Mouse (Mus musculus) intestine, embryonic 14.5 days (tissue): ENCODE measurements around the gene Cxcl2. TPM values are rescaled to one million over a fixed set of nuclear protein-coding genes. Genes with fewer than 3 reads are reported as not detected.
A peak's percentile ranks its signal among the peaks of the same experiment; 100 is the strongest.

Source experiments
- ATAC-seq: fragments of 200-750 bp; cut with Nextera tagmentation; replicated peaks from 2 replicates; pipeline ENCODE4 v1.8.0; 2017; ENCODE audit warnings: low read depth, moderate number of reproducible peaks, moderate TSS enrichment, moderate library complexity; ENCODE audit not compliant: low FRiP score, low TSS enrichment
- DNase-seq: peaks from one replicate; pipeline ENCODE4 v3.0.0-alpha.2; 2018; ENCODE audit warnings: low spot score
- H3K27ac ChIP-seq: fragments of 300-500 bp; sonication (generic); 2 replicates; pipeline ENCODE4 v1.5.1; 2014; ENCODE audit warnings: low read depth, mild to moderate bottlenecking, control low read depth
- H3K27me3 ChIP-seq: fragments of 300-500 bp; sonication (generic); replicated peaks from 2 replicates; pipeline ENCODE4 v1.6.1; 2014; ENCODE audit warnings: low read length, control low read depth; ENCODE audit not compliant: control insufficient read depth, insufficient read depth
- H3K36me3 ChIP-seq: fragments of 300-500 bp; sonication (generic); 2 replicates; pipeline ENCODE4 v1.6.1; 2014; ENCODE audit warnings: low read length, control low read depth; ENCODE audit not compliant: control insufficient read depth, insufficient read depth
- H3K4me1 ChIP-seq: fragments of 300-500 bp; sonication (generic); replicated peaks from 2 replicates; pipeline ENCODE4 v1.6.1; 2014; ENCODE audit warnings: low read length, control low read depth, mixed read lengths; ENCODE audit not compliant: control insufficient read depth, insufficient read depth
- H3K4me2 ChIP-seq: fragments of 300-500 bp; sonication (generic); 2 replicates; pipeline ENCODE4 v1.6.1; 2014; ENCODE audit warnings: low read length
- H3K4me3 ChIP-seq: fragments of 300-500 bp; sonication (generic); 2 replicates; pipeline ENCODE4 v1.5.1; 2014; ENCODE audit warnings: low read depth, low read length, control low read depth, mixed read lengths
- H3K9ac ChIP-seq: fragments of 300-500 bp; sonication (generic); 2 replicates; pipeline ENCODE4 v1.6.1; 2014; ENCODE audit warnings: mild to moderate bottlenecking, low read length
- H3K9me3 ChIP-seq: fragments of 300-500 bp; sonication (generic); 2 replicates; pipeline ENCODE4 v1.6.1; 2016; ENCODE audit warnings: low read length, control low read depth; ENCODE audit not compliant: control insufficient read depth
- WGBS: fragments of 180-500 bp; shearing (Covaris S2); extraction: QIAGEN DNeasy Blood & Tissue Kit; methylation state at CpG from one replicate; pipeline ENCODE4 v1.1.7; 2014; 5-methylcytosine and 5-hydroxymethylcytosine counted together
- polyA plus RNA-seq: library from polyadenylated mRNA; unstranded; fragments of >200 nt; fragmentation: Nextera tagmentation; extraction: Ambion mirVana; gene quantifications from 2 replicates; pipeline ENCODE4 v1.2.1, GENCODE M21; 2014

The Cxcl2 gene
- polyA plus RNA-seq, 1 experiment from 2014 or later: not detected

GRCm38 (mm10) chr5:90884628-90885242 is 18.9 kb upstream of the Cxcl2 start:
- Histone ChIP-seq H3K4me3 (no peak overlapping the region), H3K4me2 (no peak overlapping the region), H3K4me1 (no peaks in the 10 kb centered on the region), H3K27me3 (no peaks in the 10 kb centered on the region), H3K27ac (no peak overlapping the region), H3K9ac (no peak overlapping the region), H3K9me3 (no peaks in the 10 kb centered on the region), H3K36me3 (no peaks in the 10 kb centered on the region)
- WGBS: 63% methylated on average over 2 of the region's 2 CpGs
- ATAC-seq (no peak), DNase-seq (no peak)

DNA sequence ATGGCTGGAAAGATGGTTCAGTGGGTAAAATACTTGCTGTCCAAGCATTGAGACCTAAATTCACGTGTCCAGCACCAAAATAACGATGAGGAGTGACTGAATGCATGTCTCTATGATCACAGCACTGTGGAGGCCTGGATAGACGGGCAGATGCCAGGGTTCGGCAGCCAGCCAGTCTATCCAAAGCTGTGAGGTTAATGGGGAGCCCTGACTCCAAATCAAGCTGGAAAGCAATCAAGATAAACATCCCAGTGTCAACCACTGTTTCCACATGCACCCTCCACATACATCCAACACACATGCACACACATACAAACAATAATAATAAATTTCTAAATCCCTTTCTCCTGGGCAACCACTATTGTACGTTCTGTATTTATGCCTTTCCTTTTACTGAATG is 15.0 kb upstream of the Cxcl2 start:
- no peak overlapping the region for H3K27ac ChIP-seq
- whole genome bisulfite sequencing: 80% methylated on average over 5 of the region's 5 CpGs
- H3K36me3 ChIP-seq: no peaks in the 10 kb centered on the region
- H3K4me3 ChIP-seq: no peak overlapping the region
- no peaks in the 10 kb centered on the region for H3K4me1 ChIP-seq
- no peak overlapping the region for H3K4me2 ChIP-seq
- H3K27me3 ChIP-seq: no peaks in the 10 kb centered on the region
- ATAC-seq (no peak), DNase-seq (no peak)
- H3K9ac ChIP-seq: no peak overlapping the region
- H3K9me3 ChIP-seq: no peaks in the 10 kb centered on the region

DNA sequence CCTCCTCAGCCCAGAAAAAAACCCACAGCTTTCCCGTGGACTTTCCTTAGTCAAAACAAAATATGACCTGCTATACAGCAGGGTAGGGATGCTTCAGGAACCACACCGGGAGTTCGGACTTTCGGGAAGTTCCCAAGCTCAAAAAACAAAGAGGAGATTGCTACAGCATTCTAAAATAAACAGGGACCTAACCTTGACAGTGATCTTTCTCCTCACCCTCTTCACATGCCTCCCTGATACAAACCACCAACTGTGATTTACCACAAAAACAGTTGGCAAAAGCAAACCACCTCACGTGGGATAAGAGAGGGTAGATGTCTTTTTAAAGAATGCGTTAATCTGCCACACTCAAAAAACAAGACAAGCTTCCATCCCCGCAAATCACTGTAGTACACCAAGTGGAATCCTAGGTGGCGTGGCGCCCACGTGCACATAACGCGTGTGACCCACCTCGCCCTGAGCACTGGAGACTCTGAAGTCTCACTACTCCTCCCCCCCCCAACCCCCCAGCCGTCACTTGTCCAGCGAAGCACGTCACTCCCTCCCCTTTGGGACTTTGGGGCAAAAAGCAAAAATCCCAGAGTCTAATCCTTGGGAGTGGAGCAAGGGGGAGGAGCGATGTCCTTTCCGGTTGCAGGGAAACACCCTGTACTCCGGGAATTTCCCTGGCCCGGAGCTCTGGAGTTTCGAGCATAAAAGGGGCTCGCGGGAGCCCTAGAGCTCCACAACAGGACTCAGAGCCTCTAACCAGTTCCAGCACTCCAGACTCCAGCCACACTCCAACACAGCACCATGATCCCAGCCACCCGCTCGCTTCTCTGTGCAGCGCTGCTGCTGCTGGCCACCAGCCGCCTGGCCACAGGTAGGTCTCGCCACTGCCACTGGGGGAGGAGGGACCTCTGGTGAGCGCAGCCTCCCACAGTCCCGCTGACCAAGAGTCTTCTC is 12.9 kb upstream of the Cxcl2 start, which contains the start of gene Cxcl1:
TSS of gene Cxcl1 (plus strand) at position 723 of the 945 bp plus-strand sequence.
- Histone ChIP-seq H3K4me3 (peak within 1 kb of the TSS; percentile 41), H3K27ac (no peak within 1 kb of the TSS), H3K4me1 (no peaks in the 10 kb centered on the region), H3K4me2 (peak within 1 kb of the TSS; percentile 66), H3K9me3 (no peaks in the 10 kb centered on the region), H3K27me3 (no peaks in the 10 kb centered on the region), H3K9ac (peak within 1 kb of the TSS; percentile 41; the same call in 1 of the 2 replicates), H3K36me3 (no peaks in the 10 kb centered on the region)
- DNase-seq: peak; percentile 79
- 7% methylated on average over 30 of the region's 30 CpGs for WGBS
- ATAC-seq: peak; percentile 80

DNA sequence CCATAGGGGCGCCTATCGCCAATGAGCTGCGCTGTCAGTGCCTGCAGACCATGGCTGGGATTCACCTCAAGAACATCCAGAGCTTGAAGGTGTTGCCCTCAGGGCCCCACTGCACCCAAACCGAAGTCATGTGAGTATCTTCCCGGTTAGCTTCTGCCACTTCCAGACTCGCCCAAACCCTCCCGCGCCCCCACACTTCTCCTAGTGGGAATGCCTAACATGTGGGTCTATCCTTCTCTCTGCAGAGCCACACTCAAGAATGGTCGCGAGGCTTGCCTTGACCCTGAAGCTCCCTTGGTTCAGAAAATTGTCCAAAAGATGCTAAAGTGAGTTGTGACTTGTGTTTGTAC is 12.2 kb upstream of the Cxcl2 start:
- H3K4me1 ChIP-seq: no peaks in the 10 kb centered on the region
- H3K36me3 ChIP-seq: no peaks in the 10 kb centered on the region
- H3K27me3 ChIP-seq: no peaks in the 10 kb centered on the region
- H3K9me3 ChIP-seq: no peaks in the 10 kb centered on the region
- peak overlapping the region; percentile 41; the same call in 1 of the 2 replicates for H3K9ac ChIP-seq
- no peak for ATAC-seq
- WGBS: 26% methylated on average over 10 of the region's 10 CpGs
- H3K4me3 ChIP-seq: peak overlapping the region; percentile 41
- no peak overlapping the region for H3K27ac ChIP-seq
- peak overlapping the region; percentile 66 for H3K4me2 ChIP-seq
- DNase-seq: no peak

DNA sequence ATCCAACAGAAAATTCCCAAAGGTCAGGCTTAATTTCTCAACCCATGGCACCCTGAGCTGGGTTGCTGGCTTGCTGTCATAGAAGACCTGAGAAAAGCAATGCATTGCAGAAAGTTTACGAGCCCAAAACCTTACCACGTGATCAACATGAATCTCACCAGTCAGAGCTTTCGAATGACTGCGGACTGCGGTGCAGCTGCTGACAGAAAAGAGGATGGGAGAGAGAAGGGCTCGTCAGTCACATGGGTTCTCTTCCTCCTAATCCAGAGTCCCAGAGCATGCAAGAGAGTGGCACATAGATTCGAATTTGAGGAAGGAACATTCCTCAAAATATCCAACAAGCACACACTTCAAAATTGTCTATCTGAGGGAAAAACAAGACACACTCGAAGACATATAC is 9.4 kb upstream of the Cxcl2 start:
- Histone ChIP-seq H3K4me2 (no peak overlapping the region), H3K27ac (no peak overlapping the region), H3K36me3 (no peaks in the 10 kb centered on the region), H3K9me3 (no peaks in the 10 kb centered on the region), H3K4me3 (no peak overlapping the region), H3K4me1 (no peaks in the 10 kb centered on the region), H3K27me3 (no peaks in the 10 kb centered on the region), H3K9ac (no peak overlapping the region)
- DNase-seq (no peak), ATAC-seq (no peak)
- 64% methylated on average over 8 of the region's 8 CpGs for WGBS

DNA sequence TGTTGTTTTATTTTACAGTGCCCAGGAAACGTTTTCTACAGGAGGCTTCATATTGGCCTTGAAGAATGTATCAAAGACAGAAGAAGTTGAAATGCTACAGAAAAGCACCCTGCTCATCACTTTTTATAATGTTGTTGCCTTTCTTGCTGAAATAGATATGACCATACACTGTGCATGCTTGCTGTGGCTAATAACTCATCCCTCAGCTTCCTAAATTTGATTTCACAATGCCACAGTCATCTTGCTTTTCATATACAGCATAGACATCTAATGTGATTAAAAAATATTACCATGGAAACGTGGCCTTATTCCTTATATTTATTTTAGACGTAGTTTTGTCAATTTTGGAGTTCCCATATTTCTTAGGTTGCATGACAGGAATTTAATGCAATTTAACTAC is 6.2 kb upstream of the Cxcl2 start:
- 75% methylated on average over 3 of the region's 3 CpGs for WGBS
- Histone ChIP-seq H3K4me3 (no peak overlapping the region), H3K4me2 (no peak overlapping the region), H3K36me3 (no peaks in the 10 kb centered on the region), H3K9ac (no peak overlapping the region), H3K4me1 (no peaks in the 10 kb centered on the region), H3K9me3 (no peaks in the 10 kb centered on the region), H3K27ac (no peak overlapping the region), H3K27me3 (no peaks in the 10 kb centered on the region)
- no peak for ATAC-seq
- DNase-seq: no peak

DNA sequence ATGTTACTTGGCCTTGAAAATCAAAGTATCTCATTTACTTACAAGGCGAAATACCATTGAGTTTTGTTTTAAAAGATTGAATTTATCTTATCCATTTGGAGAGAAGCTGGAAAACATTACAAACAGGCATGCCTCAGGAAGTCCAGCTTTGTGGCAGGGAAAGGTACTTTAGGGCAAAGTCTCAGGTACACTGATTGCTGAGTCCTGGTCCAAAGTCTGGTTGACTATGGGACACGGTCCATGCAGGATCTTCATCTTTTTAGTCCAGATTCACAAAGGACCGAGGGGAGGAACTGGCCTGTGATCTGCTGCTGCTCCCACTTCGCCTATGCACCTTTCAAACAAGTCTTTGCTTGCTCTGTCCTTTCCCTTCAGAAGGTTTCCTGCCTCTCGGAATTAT is 4.4 kb upstream of the Cxcl2 start:
- Histone ChIP-seq H3K4me1 (0 out of 2 replicates have a peak, but pooled peaks cover 5% of the 10 kb centered on the region), H3K27ac (no peak overlapping the region), H3K36me3 (no peaks in the 10 kb centered on the region), H3K27me3 (no peaks in the 10 kb centered on the region; the same call in 1 of the 2 replicates), H3K4me3 (no peak overlapping the region), H3K9ac (no peak overlapping the region), H3K4me2 (no peak overlapping the region), H3K9me3 (no peaks in the 10 kb centered on the region)
- no peak for ATAC-seq
- 89% methylated on average over 5 of the region's 5 CpGs for WGBS
- no peak for DNase-seq

DNA sequence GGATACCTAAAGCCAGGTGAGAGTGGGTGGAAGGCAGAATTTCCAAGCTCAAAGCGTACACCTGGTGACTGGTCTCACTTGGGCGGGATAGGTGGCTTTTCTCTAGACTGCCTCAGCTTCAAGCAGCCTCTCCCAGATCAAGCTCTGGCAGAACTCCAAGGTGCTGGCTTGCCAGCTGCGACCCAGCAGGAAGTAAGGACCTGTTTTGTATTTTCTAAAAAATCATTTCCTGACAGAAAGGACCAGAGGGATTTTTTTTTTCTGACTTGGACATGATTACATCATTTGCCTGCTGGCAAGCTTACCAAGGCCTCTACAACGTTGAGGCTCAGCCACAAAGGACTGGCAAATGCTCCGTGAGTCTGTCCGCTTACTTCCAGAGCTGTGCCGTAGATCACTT is 3.5 kb upstream of the Cxcl2 start:
- no peak overlapping the region for H3K4me3 ChIP-seq
- peak; percentile 52 for DNase-seq
- H3K9me3 ChIP-seq: no peaks in the 10 kb centered on the region
- H3K36me3 ChIP-seq: no peaks in the 10 kb centered on the region
- H3K9ac ChIP-seq: no peak overlapping the region
- WGBS: 52% methylated on average over 7 of the region's 7 CpGs
- no peak overlapping the region for H3K27ac ChIP-seq
- no peak for ATAC-seq
- 0 out of 2 replicates have a peak, but pooled peaks cover 5% of the 10 kb centered on the region for H3K4me1 ChIP-seq
- H3K27me3 ChIP-seq: no peaks in the 10 kb centered on the region; the same call in 1 of the 2 replicates
- no peak overlapping the region for H3K4me2 ChIP-seq
